Mouse (Mus musculus) CH12.LX (cell line): ENCODE measurements around the gene Mmp15. TPM values are rescaled to one million over a fixed set of nuclear protein-coding genes. Genes with fewer than 3 reads are reported as not detected.

Source experiments
- DNase-seq: peaks from one replicate; pipeline ENCODE4 v3.0.0-alpha.2; 2013; ENCODE audit errors: extremely low read depth
- H3K27ac ChIP-seq: 2 replicates; pipeline ENCODE4 v1.5.1; 2012; ENCODE audit warnings: low read depth, mild to moderate bottlenecking, control low read depth, moderate library complexity; ENCODE audit not compliant: insufficient read depth
- H3K27me3 ChIP-seq: replicated peaks from 2 replicates; pipeline ENCODE3; 2012; ENCODE audit warnings: inconsistent platforms
- H3K36me3 ChIP-seq, 2 experiments: replicated peaks in 1 of 2; 2 replicates each; pipeline versions ENCODE3 to v1.6.1; 2012; ENCODE audit warnings: inconsistent platforms in 1 of 2, low read length in 1 of 2, mild to moderate bottlenecking in 1 of 2, mixed read lengths in 1 of 2, moderate library complexity in 1 of 2; ENCODE audit not compliant: control insufficient read depth in 1 of 2, insufficient read depth in 1 of 2
- H3K4me1 ChIP-seq, 2 experiments: 2 replicates each; pipeline ENCODE4 v1.6.1; 2012; ENCODE audit warnings: inconsistent platforms in 1 of 2, moderate library complexity in 1 of 2; ENCODE audit not compliant: insufficient read depth in 2 of 2, control insufficient read depth in 1 of 2
- H3K4me2 ChIP-seq: 2 replicates; pipeline ENCODE4 v1.6.1; 2012; ENCODE audit warnings: low read depth, mild to moderate bottlenecking, control low read depth; ENCODE audit not compliant: poor library complexity, insufficient read depth, severe bottlenecking
- H3K4me3 ChIP-seq, 3 experiments: fragments of 150-350 bp in 1 of 3; sonication (generic) in 1 of 3; replicated peaks in 1 of 3; 2 replicates each; pipeline versions ENCODE3 to v1.5.1; 2011 to 2012; ENCODE audit warnings: low read depth in 2 of 3, low read length in 2 of 3, mild to moderate bottlenecking in 2 of 3, moderate library complexity in 2 of 3, control low read depth in 1 of 3, improper control_type of control experiment in 1 of 3, inconsistent platforms in 1 of 3, mixed read lengths in 1 of 3; ENCODE audit not compliant: poor library complexity in 1 of 3
- H3K79me2 ChIP-seq: replicated peaks from 2 replicates; pipeline ENCODE4 v1.6.1; 2012; ENCODE audit warnings: mild to moderate bottlenecking, moderate library complexity; ENCODE audit not compliant: control insufficient read depth, poor library complexity, insufficient read depth, severe bottlenecking; ENCODE audit errors: extremely low read depth
- H3K9ac ChIP-seq: 2 replicates; pipeline ENCODE4 v1.6.1; 2012; ENCODE audit warnings: low read depth, mild to moderate bottlenecking, control low read depth, moderate library complexity; ENCODE audit not compliant: insufficient read depth
- H3K9me3 ChIP-seq: replicated peaks from 2 replicates; pipeline ENCODE3; 2012; ENCODE audit warnings: low read length, inconsistent platforms, mixed read lengths
- BHLHE40 ChIP-seq: IDR thresholded peaks from 2 replicates; pipeline ENCODE4 v1.6.1; 2011; ENCODE audit warnings: mild to moderate bottlenecking, low read depth, low read length, improper control_type of control experiment
- CHD1 ChIP-seq: IDR thresholded peaks from 2 replicates; pipeline ENCODE4 v1.6.1; 2012; ENCODE audit warnings: low read depth, low read length, improper control_type of control experiment, inconsistent platforms
- CTCF ChIP-seq, 2 experiments: IDR thresholded peaks in 1 of 2; conservative IDR thresholded peaks in 1 of 2; 2 replicates each; pipeline ENCODE4 v1.5.1; 2011 to 2012; ENCODE audit warnings: low read depth in 2 of 2, low read length in 2 of 2, improper control_type of control experiment in 1 of 2, inconsistent platforms in 1 of 2, mild to moderate bottlenecking in 1 of 2, moderate library complexity in 1 of 2
- ELF1 ChIP-seq: IDR thresholded peaks from 2 replicates; pipeline ENCODE4 v1.6.1; 2014; ENCODE audit warnings: low read depth, mild to moderate bottlenecking, inconsistent platforms, low read length, improper control_type of control experiment
- EP300 ChIP-seq: IDR thresholded peaks from 2 replicates; pipeline ENCODE4 v1.6.1; 2011; ENCODE audit warnings: low read length, improper control_type of control experiment
- ETS1 ChIP-seq: conservative IDR thresholded peaks from 2 replicates; pipeline ENCODE4 v1.6.1; 2012; ENCODE audit warnings: low read depth, mild to moderate bottlenecking, inconsistent platforms, low read length, improper control_type of control experiment, moderate library complexity
- GABPA ChIP-seq: IDR thresholded peaks from 2 replicates; pipeline ENCODE4 v1.6.1; 2012; ENCODE audit warnings: low read depth, low read length, improper control_type of control experiment, inconsistent platforms; ENCODE audit not compliant: insufficient replicate concordance
- HCFC1 ChIP-seq: IDR thresholded peaks from 2 replicates; pipeline ENCODE4 v1.6.1; 2012; ENCODE audit warnings: low read depth, mild to moderate bottlenecking, inconsistent platforms, low read length, improper control_type of control experiment
- JUND ChIP-seq: conservative IDR thresholded peaks from 2 replicates; pipeline ENCODE4 v1.6.1; 2011; ENCODE audit warnings: low read depth, low read length, improper control_type of control experiment
- MAX ChIP-seq: IDR thresholded peaks from 2 replicates; pipeline ENCODE4 v1.6.1; 2011; ENCODE audit warnings: low read length, improper control_type of control experiment
- NELFE ChIP-seq: IDR thresholded peaks from 2 replicates; pipeline ENCODE4 v1.6.1; 2011; ENCODE audit warnings: low read depth, low read length, improper control_type of control experiment
- POLR2A ChIP-seq: IDR thresholded peaks from 2 replicates; pipeline ENCODE4 v1.6.1; 2011; ENCODE audit warnings: low read depth, mild to moderate bottlenecking, improper control_type of control experiment, low read length
- POLR2AphosphoS2 ChIP-seq: IDR thresholded peaks from 2 replicates; pipeline ENCODE4 v1.6.1; 2011; ENCODE audit warnings: low read depth, low read length, improper control_type of control experiment
- SIN3A ChIP-seq: IDR thresholded peaks from 2 replicates; pipeline ENCODE4 v1.6.1; 2012; ENCODE audit warnings: low read length, improper control_type of control experiment, inconsistent platforms
- UBTF ChIP-seq: IDR thresholded peaks from 2 replicates; pipeline ENCODE4 v1.6.1; 2012; ENCODE audit warnings: low read depth, mild to moderate bottlenecking, inconsistent platforms, low read length, improper control_type of control experiment, moderate library complexity
- USF1 ChIP-seq: IDR thresholded peaks from 2 replicates; pipeline ENCODE4 v1.6.1; 2014; ENCODE audit warnings: low read depth, mild to moderate bottlenecking, inconsistent platforms, low read length, improper control_type of control experiment
- USF2 ChIP-seq: conservative IDR thresholded peaks from 2 replicates; pipeline ENCODE4 v1.6.1; 2011; ENCODE audit warnings: low read depth, low read length, improper control_type of control experiment
- ZC3H11A ChIP-seq: IDR thresholded peaks from 2 replicates; pipeline ENCODE4 v1.6.1; 2012; ENCODE audit warnings: low read depth, mild to moderate bottlenecking, inconsistent platforms, low read length, improper control_type of control experiment
- ZKSCAN1 ChIP-seq: IDR thresholded peaks from 2 replicates; pipeline ENCODE4 v1.6.1; 2012; ENCODE audit warnings: low read depth, inconsistent platforms, low read length, improper control_type of control experiment, borderline replicate concordance
- ZMIZ1 ChIP-seq: IDR thresholded peaks from 2 replicates; pipeline ENCODE4 v1.6.1; 2012; ENCODE audit warnings: low read depth, mild to moderate bottlenecking, inconsistent platforms, low read length, improper control_type of control experiment
- ZNF384 ChIP-seq: IDR thresholded peaks from 2 replicates; pipeline ENCODE4 v1.6.1; 2012; ENCODE audit warnings: low read depth, low read length, improper control_type of control experiment, inconsistent platforms
- dilution Hi-C: fragments of 300-500 bp; cut with MboI; formaldehyde crosslinking; loops from 2 replicates; pipeline ENCODE4 v1.14.3; 2020; ENCODE audit warnings: low sequenced_read_pairs; ENCODE audit not compliant: extremely low pct_unique_long_range_greater_than_20kb, extremely low pct_ligation_motif_present
- in situ Hi-C: fragments of 300-500 bp; cut with MboI; formaldehyde crosslinking; loops from 3 replicates; pipeline ENCODE4 v1.14.3; 2019; ENCODE audit warnings: low sequenced_read_pairs, low pct_ligation_motif_present, low pct_unique_long_range_greater_than_20kb, mixed read lengths
- polyA plus RNA-seq: library from polyadenylated mRNA; unstranded; fragments of >175 nt; gene quantifications from 2 replicates; pipeline ENCODE4 v1.2.1, GENCODE M21; 2012; ENCODE audit warnings: low read depth; ENCODE audit not compliant: insufficient read length
- total RNA-seq, 2 experiments: library from RNA; depleted of rRNA; stranded (reverse); fragments of 300-350 nt in 1 of 2; fragments of >200 nt in 1 of 2; gene quantifications; 2 replicates each; pipeline ENCODE4 v1.2.3; 2012 to 2014

The Mmp15 gene
- total and polyA plus RNA-seq, 3 experiments: 0.04 to 0.44 TPM; not detected in 1

GRCm38 (mm10) chr8:95390312-95390711 is 38.2 kb downstream of the Mmp15 start:
- H3K4me3 ChIP-seq: no peak overlapping the region
- dilution Hi-C loops: no loop called here

GRCm38 (mm10) chr8:95391101-95391500 is 39.0 kb downstream of the Mmp15 start:
- dilution Hi-C loops: no loop called here

More at GRCm38 (mm10) chr8:95390312-95390711, 38.2 kb downstream of the Mmp15 start:
- no peak for TF ChIP-seq UBTF
- no peak for TF ChIP-seq ETS1
- TF ChIP-seq ZMIZ1: no peak
- no peak for TF ChIP-seq GABPA
- no peak for TF ChIP-seq CHD1
- H3K79me2 ChIP-seq: no peaks in the 10 kb centered on the region
- DNase-seq: no peak
- H3K9me3 ChIP-seq: no peaks in the 10 kb centered on the region
- H3K4me1 ChIP-seq: peaks cover 3 to 32% of the 10 kb centered on the region in 2 experiments; a peak in 3 of 4 replicates
- in situ Hi-C loops: no loop called here
- no peak overlapping the region for H3K4me2 ChIP-seq
- H3K27ac ChIP-seq: no peak overlapping the region
- H3K36me3 ChIP-seq: no peaks in the 10 kb centered on the region
- H3K27me3 ChIP-seq: no peaks in the 10 kb centered on the region
- no peak overlapping the region for H3K9ac ChIP-seq

GRCm38 (mm10) chr8:95392604-95393003 is 40.5 kb downstream of the Mmp15 start:
- Histone ChIP-seq H3K4me3 (no peak overlapping the region), H3K9me3 (no peaks in the 10 kb centered on the region), H3K79me2 (no peaks in the 10 kb centered on the region), H3K36me3 (no peaks in the 10 kb centered on the region), H3K27ac (no peak overlapping the region), H3K27me3 (no peaks in the 10 kb centered on the region), H3K4me2 (no peak overlapping the region), H3K4me1 (peaks cover 3 to 21% of the 10 kb centered on the region in 2 experiments; a peak in 3 of 4 replicates), H3K9ac (no peak overlapping the region)
- TF ChIP-seq USF1 (no peak), CTCF (conservative IDR thresholded peaks at IDR 0.05 in 1 of 2, IDR thresholded peaks at IDR 0.05 in 1 of 2; ENCODE audit: low read depth in 2 of 2, low read length in 2 of 2) (no peak), ZC3H11A (no peak), HCFC1 (no peak), ZNF384 (no peak), ETS1 (no peak), NELFE (no peak), ELF1 (no peak), JUND (no peak), POLR2A (no peak), POLR2AphosphoS2 (no peak), USF2 (no peak)
- in situ Hi-C loops (no loop called here), dilution Hi-C loops (no loop called here)
- DNase-seq: no peak

More at GRCm38 (mm10) chr8:95391101-95391500, 39.0 kb downstream of the Mmp15 start:
- Histone ChIP-seq H3K27ac (no peak overlapping the region), H3K4me1 (peaks cover 3 to 32% of the 10 kb centered on the region in 2 experiments; a peak in 3 of 4 replicates), H3K36me3 (no peaks in the 10 kb centered on the region), H3K9me3 (no peaks in the 10 kb centered on the region), H3K4me2 (peak overlapping the region; percentile 40; the same call in 1 of the 2 replicates), H3K4me3 (no peak overlapping the region), H3K79me2 (no peaks in the 10 kb centered on the region), H3K27me3 (no peaks in the 10 kb centered on the region), H3K9ac (no peak overlapping the region)
- TF ChIP-seq SIN3A (no peak), MAX (no peak), EP300 (peak; percentile 62; the same call in 1 of the 2 replicates), BHLHE40 (peak; percentile 94), ZKSCAN1 (no peak), ETS1 (peak; percentile 51)
- in situ Hi-C loops: no loop called here
- peak; percentile 39 for DNase-seq
